Mouse (Mus musculus) bone marrow, adult 2 months (tissue): Measurements from ENCODE around the gene Havcr1. TPM values are rescaled to one million over a fixed set of nuclear protein-coding genes. Genes with fewer than 3 reads are reported as not detected.
"Not testable (repeated sequence)": the region's sequence is repeated elsewhere in the genome, so short reads cannot be mapped to it uniquely, and the experiment has no call there.

Experiments used
- H3K27ac ChIP-seq: fragments of 200-500 bp; 2 replicates; pipeline ENCODE4 v1.5.1; 2012; ENCODE audit warnings: low read depth, mild to moderate bottlenecking, control low read depth, inconsistent platforms, low read length; ENCODE audit not compliant: control insufficient read depth, poor library complexity, insufficient read depth
- H3K4me1 ChIP-seq: fragments of 200-500 bp; 2 replicates; pipeline ENCODE4 v1.6.1; 2011; ENCODE audit warnings: low read length; ENCODE audit not compliant: control insufficient read depth, insufficient read depth
- H3K4me3 ChIP-seq: fragments of 200-500 bp; replicated peaks from 2 replicates; pipeline ENCODE3; 2011; ENCODE audit warnings: mild to moderate bottlenecking, low read depth, low read length, control low read depth; ENCODE audit not compliant: control insufficient read depth
- CTCF ChIP-seq: fragments of 200-500 bp; IDR thresholded peaks from 2 replicates; pipeline ENCODE4 v1.5.1; 2011; ENCODE audit warnings: low read length, control low read depth; ENCODE audit not compliant: control insufficient read depth, insufficient read depth
- POLR2A ChIP-seq: fragments of 200-500 bp; IDR thresholded peaks from 2 replicates; pipeline ENCODE4 v1.6.1; 2011; ENCODE audit warnings: low read depth, mild to moderate bottlenecking, control low read depth, low read length, borderline replicate concordance; ENCODE audit not compliant: control insufficient read depth
- WGBS: fragments of 180-500 bp; shearing (Covaris S2); methylation state at CpG from one replicate; pipeline ENCODE4 v1.1.7; 2018; 5-methylcytosine and 5-hydroxymethylcytosine counted together
- polyA plus RNA-seq: library from polyadenylated mRNA; stranded (reverse); fragments of >200 nt; gene quantifications from 2 replicates; pipeline ENCODE4 v1.2.4, GENCODE M21; 2011; ENCODE audit warnings: low replicate concordance; ENCODE audit not compliant: missing spikeins, insufficient read depth, insufficient read length

The Havcr1 gene
- polyA plus RNA-seq, 1 experiment: not detected

DNA sequence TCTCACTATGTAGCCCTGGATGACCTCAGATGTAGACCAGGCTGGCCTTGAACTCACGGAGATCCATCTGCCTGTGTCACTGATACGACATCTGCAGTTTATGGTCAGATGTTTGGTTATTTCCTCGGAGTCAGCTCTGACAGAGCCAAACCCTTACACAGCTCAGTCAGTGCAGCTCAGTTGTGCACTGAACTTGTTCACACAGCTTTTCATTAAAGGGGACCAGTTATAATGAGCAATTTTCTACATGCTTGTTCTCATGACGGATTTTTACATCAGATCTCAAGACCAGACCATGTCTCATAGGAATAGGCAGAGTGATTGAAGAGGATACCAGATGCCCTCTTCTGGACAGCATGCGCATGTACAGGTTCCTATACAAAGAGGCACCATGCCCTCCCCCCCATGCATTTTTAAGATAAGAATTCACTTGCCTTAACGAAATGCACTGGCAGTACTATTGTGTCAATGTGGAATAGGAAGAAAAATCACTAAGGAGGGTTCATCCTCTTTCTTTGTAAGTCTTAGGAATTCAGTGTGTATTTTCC lies 1.6 kb upstream of the Havcr1 start:
- TF ChIP-seq CTCF: no peak
- no peak for TF ChIP-seq POLR2A
- Histone ChIP-seq H3K27ac (no peak overlapping the region), H3K4me3 (no peak overlapping the region), H3K4me1 (no peaks in the 10 kb centered on the region)
- WGBS: 54% methylated on average over 6 of the region's 6 CpGs

DNA sequence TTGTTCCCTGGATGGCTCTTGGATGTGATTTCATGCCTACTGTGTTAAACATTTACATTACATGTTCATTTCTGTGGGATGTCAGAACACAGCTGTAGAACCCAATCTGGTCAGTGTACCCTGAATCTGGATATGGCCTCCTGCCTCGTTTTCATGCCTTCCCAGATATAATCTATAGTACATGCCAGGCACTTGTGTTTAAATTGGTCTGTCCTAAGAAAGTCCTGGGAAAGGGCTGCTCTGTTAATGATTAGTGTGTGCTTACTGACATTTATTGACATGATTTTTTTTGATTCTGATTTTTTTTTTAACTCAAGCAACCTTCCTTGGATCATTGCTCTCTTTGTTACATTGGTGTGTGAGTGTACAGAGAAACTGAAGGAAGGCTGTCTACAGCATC lies 263 bp upstream of the Havcr1 start:
- Histone ChIP-seq H3K4me1 (no peaks in the 10 kb centered on the region), H3K27ac (no peak overlapping the region), H3K4me3 (no peak overlapping the region)
- WGBS: 34% methylated on average over 1 of the region's 1 CpGs
- TF ChIP-seq CTCF (no peak), POLR2A (no peak)

DNA sequence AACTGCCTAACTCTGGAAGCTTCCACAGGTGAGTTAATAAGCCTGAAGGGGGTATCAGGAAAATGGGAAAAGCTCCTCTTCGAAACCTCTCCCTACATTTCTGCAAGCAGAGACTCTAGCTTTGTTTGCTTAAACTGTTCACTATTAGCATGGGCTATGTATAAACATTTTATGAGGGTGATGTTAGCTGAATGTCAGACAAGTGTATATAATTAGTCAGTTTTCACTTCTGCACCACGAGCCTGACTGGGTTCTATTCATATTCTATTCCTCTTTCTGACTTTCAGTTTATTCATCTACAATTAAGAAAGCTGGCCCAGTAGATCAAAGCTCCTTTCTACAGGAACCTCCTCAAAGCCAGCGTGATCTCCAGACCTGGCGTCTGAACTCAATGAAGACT lies 4.6 kb downstream of the Havcr1 start:
- WGBS: 74% methylated on average over 4 of the region's 4 CpGs
- no peak overlapping the region for H3K4me3 ChIP-seq
- TF ChIP-seq POLR2A (no peak), CTCF (no peak)
- H3K27ac ChIP-seq: no peak overlapping the region
- H3K4me1 ChIP-seq: no peaks in the 10 kb centered on the region

DNA sequence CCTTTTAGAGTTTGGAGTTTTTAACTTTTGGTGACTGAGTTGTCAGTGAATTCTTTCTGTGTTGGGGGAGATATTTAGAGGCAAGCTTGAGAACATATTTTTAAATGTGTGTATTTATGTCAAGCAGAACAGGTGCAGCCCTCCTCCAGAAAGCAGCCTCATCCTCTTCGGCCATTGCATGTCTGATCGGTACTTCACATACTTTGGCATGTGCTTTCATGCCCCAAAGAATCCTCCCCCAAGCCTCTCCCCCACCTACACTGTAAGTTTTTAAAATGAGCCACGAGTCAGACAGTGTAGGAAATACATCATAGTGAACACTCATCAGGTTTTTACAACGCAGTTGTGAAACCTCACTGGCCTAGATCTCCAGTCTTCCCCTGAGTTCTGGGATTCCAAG lies 6.0 kb downstream of the Havcr1 start:
- Histone ChIP-seq H3K27ac (no peak overlapping the region), H3K4me3 (no peak overlapping the region), H3K4me1 (no peaks in the 10 kb centered on the region)
- WGBS: 71% methylated on average over 4 of the region's 4 CpGs
- TF ChIP-seq CTCF: no peak

DNA sequence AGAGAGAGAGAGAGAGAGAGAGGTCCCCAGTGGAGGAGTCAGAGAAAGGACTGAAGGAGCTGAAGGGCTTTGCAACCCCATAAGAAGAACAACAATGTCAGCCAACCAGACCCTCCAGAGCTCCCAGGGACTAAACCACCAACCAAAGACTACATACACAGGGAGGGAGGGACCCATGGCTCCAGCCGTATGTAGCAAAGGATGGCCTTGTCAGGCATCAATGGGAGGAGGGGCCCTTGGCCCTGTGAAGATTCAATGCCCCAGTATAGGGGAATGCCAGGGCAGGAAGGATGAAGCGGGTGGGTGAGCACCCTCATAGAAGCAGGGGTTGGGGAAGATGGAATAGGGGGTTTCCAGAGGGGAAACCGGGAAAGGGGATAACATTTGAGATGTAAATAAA lies 6.8 kb downstream of the Havcr1 start:
- no peak overlapping the region for H3K27ac ChIP-seq
- no peak for TF ChIP-seq CTCF
- TF ChIP-seq POLR2A: no peak
- H3K4me3 ChIP-seq: no peak overlapping the region
- 76% methylated on average over 3 of the region's 3 CpGs for WGBS
- no peaks in the 10 kb centered on the region for H3K4me1 ChIP-seq

DNA sequence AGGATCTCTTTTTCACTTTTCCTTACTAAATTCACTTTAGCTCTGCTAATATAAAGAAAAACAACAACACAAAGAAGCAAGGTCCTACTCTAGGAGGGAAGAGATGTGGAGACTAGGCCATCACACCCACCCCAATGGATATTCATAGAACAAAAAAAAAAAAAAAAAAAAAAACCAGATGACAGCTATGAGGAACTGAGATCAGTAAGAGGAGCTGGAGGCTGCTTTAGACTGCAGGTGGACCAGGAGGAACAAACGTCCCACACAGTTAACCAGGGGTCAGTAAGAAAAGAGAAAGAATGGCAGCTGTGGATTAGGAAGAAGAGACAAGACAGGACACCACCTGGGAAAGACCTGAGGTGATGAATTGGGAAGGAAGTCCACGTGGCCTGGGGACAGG lies 13.1 kb downstream of the Havcr1 start:
- WGBS: 40% methylated on average over 2 of the region's 2 CpGs
- H3K4me3 ChIP-seq: no peak overlapping the region
- no peaks in the 10 kb centered on the region for H3K4me1 ChIP-seq
- TF ChIP-seq CTCF: no peak
- no peak for TF ChIP-seq POLR2A
- no peak overlapping the region for H3K27ac ChIP-seq

DNA sequence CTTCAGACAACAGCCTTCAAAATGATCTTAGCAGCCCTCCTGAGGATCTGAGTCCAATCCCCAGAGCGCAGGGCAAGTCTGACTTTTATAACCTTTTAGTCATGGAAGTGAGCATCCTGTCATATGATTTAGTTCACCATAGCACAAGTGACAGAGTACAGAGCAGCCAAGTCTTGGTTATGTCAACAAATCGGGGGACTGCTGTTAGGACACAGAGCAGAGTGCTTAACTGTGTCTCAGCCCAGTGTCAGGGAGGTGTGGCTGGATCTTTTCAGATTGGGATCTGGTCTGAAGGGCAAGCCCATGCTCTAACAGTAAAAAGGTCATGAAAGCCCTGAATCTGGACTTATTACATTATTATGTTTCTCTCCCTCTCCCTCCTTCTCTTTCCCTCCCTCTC lies 18.8 kb downstream of the Havcr1 start:
- Histone ChIP-seq H3K4me1 (no peaks in the 10 kb centered on the region), H3K27ac (no peak overlapping the region), H3K4me3 (no peak overlapping the region)
- WGBS: 66% methylated on average over 2 of the region's 2 CpGs
- TF ChIP-seq CTCF (no peak), POLR2A (no peak)

DNA sequence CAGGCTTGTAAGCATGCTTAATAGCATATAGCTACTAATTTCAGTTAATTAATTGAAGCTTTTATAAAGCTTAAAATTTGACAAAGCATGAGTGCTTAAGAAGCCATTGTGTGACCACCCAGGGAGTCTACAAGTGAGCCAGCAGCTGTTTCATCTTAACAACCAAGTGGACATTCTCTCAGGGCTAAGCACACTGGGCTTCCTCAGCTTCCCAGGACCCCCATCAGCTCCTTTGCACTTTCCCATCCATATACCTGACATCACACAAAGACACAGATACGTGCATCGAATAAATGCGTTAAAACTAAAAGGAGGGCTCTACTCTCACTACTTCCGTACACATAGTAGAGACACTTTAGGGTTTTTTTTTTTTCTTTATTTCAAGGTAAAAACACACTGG lies 19.8 kb downstream of the Havcr1 start:
- WGBS: 96% methylated on average over 4 of the region's 4 CpGs
- H3K4me3 ChIP-seq: no peak overlapping the region
- no peak for TF ChIP-seq POLR2A
- no peak for TF ChIP-seq CTCF
- H3K4me1 ChIP-seq: no peaks in the 10 kb centered on the region
- no peak overlapping the region for H3K27ac ChIP-seq

DNA sequence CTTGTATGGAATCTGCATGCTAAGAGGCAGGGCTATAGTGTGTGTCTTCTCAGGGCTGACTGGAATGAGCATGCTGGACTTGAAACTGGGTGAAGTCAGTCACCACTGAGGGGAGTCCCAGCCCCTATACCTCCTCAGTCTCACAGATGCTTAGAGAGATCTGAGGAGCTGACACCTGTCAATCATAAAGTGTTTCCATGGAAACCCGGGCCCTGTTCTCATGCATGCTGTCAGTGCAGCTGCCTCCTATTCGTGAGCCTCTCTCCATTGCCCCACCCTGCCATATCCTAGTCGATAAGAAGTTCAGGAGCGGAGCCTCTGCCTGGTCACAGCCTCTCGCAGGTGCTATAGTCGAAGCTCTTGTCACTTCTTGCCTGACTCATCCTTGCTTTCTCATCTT lies 20.8 kb downstream of the Havcr1 start:
- not testable (repeated sequence) for H3K27ac ChIP-seq, H3K4me1 ChIP-seq, H3K4me3 ChIP-seq
- 70% methylated on average over 6 of the region's 6 CpGs for WGBS

DNA sequence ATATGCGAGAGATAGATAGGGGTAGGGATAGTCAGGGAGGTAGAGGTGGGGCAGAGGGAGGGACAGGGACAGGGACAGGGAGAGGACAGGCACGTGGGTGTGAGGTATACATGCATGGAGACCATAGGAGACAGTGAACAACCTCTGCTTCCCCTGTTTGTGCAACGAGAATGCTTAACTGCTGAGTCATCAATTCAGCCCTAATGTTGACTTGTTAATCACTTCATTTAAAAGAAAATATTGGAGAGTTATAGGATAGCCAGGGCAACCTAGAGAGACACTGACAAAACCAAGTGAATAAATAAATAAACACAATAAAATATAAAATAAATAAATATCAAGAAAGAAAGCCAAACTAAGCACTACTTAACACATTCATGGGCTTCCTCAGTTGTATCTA lies 42.0 kb downstream of the Havcr1 start:
- H3K4me1 ChIP-seq: no peaks in the 10 kb centered on the region
- WGBS: 51% methylated on average over 3 of the region's 3 CpGs
- TF ChIP-seq CTCF: no peak
- TF ChIP-seq POLR2A: no peak
- no peak overlapping the region for H3K4me3 ChIP-seq
- no peak overlapping the region for H3K27ac ChIP-seq
